Mouse (Mus musculus): Measurements from ENCODE around the gene Ears2. TPM values are rescaled to one million over a fixed set of nuclear protein-coding genes. Genes with fewer than 3 reads are reported as not detected.

The Ears2 gene
- polyA plus RNA-seq, 1 experiment from 2014 or later: 8.3 TPM

GRCm38 (mm10) chr7:122015105-122015504 lies 52.0 kb downstream of the Ears2 start:
- ATAC-seq (peak; percentile 45), DNase-seq (peak; percentile 30)
- no peaks in the 10 kb centered on the region for H3K27me3 ChIP-seq (ENCODE audit: insufficient read depth, low read length)
- no peak for TF ChIP-seq EP300 (IDR thresholded peaks at IDR 0.05; ENCODE audit: low read depth)
- TF ChIP-seq CTCF (IDR thresholded peaks at IDR 0.05; ENCODE audit: low read depth): peak; percentile 35
- peak overlapping the region; percentile 58 for H3K4me2 ChIP-seq (ENCODE audit: low read depth, low read length)
- peak overlapping the region; percentile 75 for H3K27ac ChIP-seq (ENCODE audit: low read depth)
- WGBS (ENCODE audit: insufficient replicate concordance): 40% methylated on average over 8 of the region's 8 CpGs
- no peaks in the 10 kb centered on the region for H3K9me3 ChIP-seq (ENCODE audit: low read length)
- peak overlapping the region; percentile 11; the same call in 1 of the 2 replicates for H3K4me3 ChIP-seq (ENCODE audit: low read depth, low read length)
- peak overlapping the region; percentile 53 for H3K9ac ChIP-seq (replicated peaks)
- peaks cover 54% of the 10 kb centered on the region for H3K4me1 ChIP-seq (ENCODE audit: insufficient read depth)
- H3K36me3 ChIP-seq (replicated peaks; ENCODE audit: insufficient read depth, low read length): peaks cover 15% of the 10 kb centered on the region

GRCm38 (mm10) chr7:122012949-122013348 lies 54.1 kb downstream of the Ears2 start:
- no peak overlapping the region for H3K9ac ChIP-seq (replicated peaks)
- peaks cover 33% of the 10 kb centered on the region for H3K4me1 ChIP-seq (ENCODE audit: insufficient read depth)
- H3K4me2 ChIP-seq (ENCODE audit: low read depth, low read length): no peak overlapping the region
- H3K9me3 ChIP-seq (ENCODE audit: low read length): no peaks in the 10 kb centered on the region
- no peak overlapping the region for H3K4me3 ChIP-seq (ENCODE audit: low read depth, low read length)
- WGBS (ENCODE audit: insufficient replicate concordance): 44% methylated on average over 10 of the region's 10 CpGs
- DNase-seq (no peak), ATAC-seq (no peak)
- no peaks in the 10 kb centered on the region for H3K27me3 ChIP-seq (ENCODE audit: insufficient read depth, low read length)
- H3K36me3 ChIP-seq (replicated peaks; ENCODE audit: insufficient read depth, low read length): peaks cover 26% of the 10 kb centered on the region
- no peak overlapping the region for H3K27ac ChIP-seq (ENCODE audit: low read depth)
- TF ChIP-seq CTCF (IDR thresholded peaks at IDR 0.05; ENCODE audit: low read depth) (no peak), EP300 (IDR thresholded peaks at IDR 0.05; ENCODE audit: low read depth) (no peak)

- no peak overlapping the region for H3K27ac ChIP-seq (ENCODE audit: low read depth)
- H3K9me3 ChIP-seq (ENCODE audit: low read length): no peaks in the 10 kb centered on the region
- TF ChIP-seq CTCF (IDR thresholded peaks at IDR 0.05; ENCODE audit: low read depth): no peak
- no peak for TF ChIP-seq EP300 (IDR thresholded peaks at IDR 0.05; ENCODE audit: low read depth)
- peaks cover 30% of the 10 kb centered on the region for H3K4me1 ChIP-seq (ENCODE audit: insufficient read depth)
- H3K4me2 ChIP-seq (ENCODE audit: low read depth, low read length): no peak overlapping the region
- H3K36me3 ChIP-seq (replicated peaks; ENCODE audit: insufficient read depth, low read length): peaks cover 28% of the 10 kb centered on the region
- ATAC-seq (no peak), DNase-seq (no peak)
- 89% methylated on average over 4 of the region's 4 CpGs for WGBS (ENCODE audit: insufficient replicate concordance)
- H3K4me3 ChIP-seq (ENCODE audit: low read depth, low read length): no peak overlapping the region
- H3K9ac ChIP-seq (replicated peaks): no peak overlapping the region
- H3K27me3 ChIP-seq (ENCODE audit: insufficient read depth, low read length): no peaks in the 10 kb centered on the region
Observed at GRCm38 (mm10) chr7:122012370-122012769, 54.7 kb downstream of the Ears2 start.

- Histone ChIP-seq H3K4me1 (ENCODE audit: insufficient read depth) (no peaks in the 10 kb centered on the region), H3K9me3 (ENCODE audit: low read length) (no peaks in the 10 kb centered on the region; the same call in 1 of the 2 replicates), H3K27ac (ENCODE audit: low read depth) (no peak overlapping the region), H3K27me3 (ENCODE audit: insufficient read depth, low read length) (no peaks in the 10 kb centered on the region), H3K36me3 (replicated peaks; ENCODE audit: insufficient read depth, low read length) (peaks cover 61% of the 10 kb centered on the region), H3K4me2 (ENCODE audit: low read depth, low read length) (no peak overlapping the region), H3K9ac (replicated peaks) (no peak overlapping the region), H3K4me3 (ENCODE audit: low read depth, low read length) (no peak overlapping the region)
- 68% methylated on average over 8 of the region's 8 CpGs for WGBS (ENCODE audit: insufficient replicate concordance)
- ATAC-seq: no peak
- no peak for DNase-seq
- no peak for TF ChIP-seq CTCF (IDR thresholded peaks at IDR 0.05; ENCODE audit: low read depth)
- TF ChIP-seq EP300 (IDR thresholded peaks at IDR 0.05; ENCODE audit: low read depth): no peak
Observed at GRCm38 (mm10) chr7:122000396-122000795, 66.7 kb downstream of the Ears2 start.

GRCm38 (mm10) chr7:121995961-121996360 lies 71.1 kb downstream of the Ears2 start:
- ATAC-seq (no peak), DNase-seq (no peak)
- Histone ChIP-seq H3K4me3 (ENCODE audit: low read depth, low read length) (no peak overlapping the region), H3K4me2 (ENCODE audit: low read depth, low read length) (no peak overlapping the region), H3K27me3 (ENCODE audit: insufficient read depth, low read length) (no peaks in the 10 kb centered on the region), H3K27ac (ENCODE audit: low read depth) (no peak overlapping the region), H3K9me3 (ENCODE audit: low read length) (no peaks in the 10 kb centered on the region; the same call in 1 of the 2 replicates), H3K4me1 (ENCODE audit: insufficient read depth) (no peaks in the 10 kb centered on the region), H3K36me3 (replicated peaks; ENCODE audit: insufficient read depth, low read length) (peaks cover 70% of the 10 kb centered on the region), H3K9ac (replicated peaks) (no peak overlapping the region)
- WGBS (ENCODE audit: insufficient replicate concordance): 85% methylated on average over 5 of the region's 5 CpGs
- TF ChIP-seq EP300 (IDR thresholded peaks at IDR 0.05; ENCODE audit: low read depth): no peak
- no peak for TF ChIP-seq CTCF (IDR thresholded peaks at IDR 0.05; ENCODE audit: low read depth)

Other genes starting within 250 kb of the Ears2 start
- gene Scnn1b, start 202.2 kb downstream of the Ears2 start, polyA plus RNA-seq (2015; fragmentation: Nextera tagmentation; extraction: Ambion mirVana): 0.07 and 0.09 TPM in 2 replicates
- 4.2 and 5.4 TPM in 2 replicates for gene Cog7, start 85.6 kb downstream of the Ears2 start, polyA plus RNA-seq (2015; fragmentation: Nextera tagmentation; extraction: Ambion mirVana)
- gene Gga2, start 46.0 kb downstream of the Ears2 start, polyA plus RNA-seq (2015; fragmentation: Nextera tagmentation; extraction: Ambion mirVana): 9.7 and 10.1 TPM in 2 replicates
- gene Ubfd1, start 88 bp downstream of the Ears2 start, polyA plus RNA-seq (2015; fragmentation: Nextera tagmentation; extraction: Ambion mirVana): 10.9 and 11.0 TPM in 2 replicates
- gene Ndufab1, start 34.6 kb upstream of the Ears2 start, polyA plus RNA-seq (2015; fragmentation: Nextera tagmentation; extraction: Ambion mirVana): 554 and 564 TPM in 2 replicates
- 4.5 and 6.5 TPM in 2 replicates for gene Palb2, start 65.7 kb upstream of the Ears2 start, polyA plus RNA-seq (2015; fragmentation: Nextera tagmentation; extraction: Ambion mirVana)
- 30.5 and 33.1 TPM in 2 replicates for gene Dctn5, start 65.8 kb upstream of the Ears2 start, polyA plus RNA-seq (2015; fragmentation: Nextera tagmentation; extraction: Ambion mirVana)
- 35.9 and 43.4 TPM in 2 replicates for gene Plk1, start 92.2 kb upstream of the Ears2 start, polyA plus RNA-seq (2015; fragmentation: Nextera tagmentation; extraction: Ambion mirVana)
- gene Ern2, start 118.9 kb upstream of the Ears2 start, polyA plus RNA-seq (2015; fragmentation: Nextera tagmentation; extraction: Ambion mirVana): not detected in 2 replicates
- 2.1 and 2.9 TPM in 2 replicates for gene Chp2, start 152.2 kb upstream of the Ears2 start, polyA plus RNA-seq (2015; fragmentation: Nextera tagmentation; extraction: Ambion mirVana)
- gene Prkcb, start 221.5 kb upstream of the Ears2 start, polyA plus RNA-seq (2015; fragmentation: Nextera tagmentation; extraction: Ambion mirVana): 8.1 TPM in 2 replicates